Mouse (Mus musculus): ENCODE data around the gene Dnmt3l.

GRCm38 (mm10) chr10:78067226-78067625, 25.5 kb downstream of the Dnmt3l start:
- TF ChIP-seq CTCF (IDR thresholded peaks at IDR 0.05; ENCODE audit: borderline replicate concordance, insufficient read depth, low read depth, low read length) (no peak), POLR2A (IDR thresholded peaks at IDR 0.05; ENCODE audit: borderline replicate concordance, insufficient read depth, low read length) (no peak)
